Mouse (Mus musculus) hindbrain, embryonic 15.5 days (tissue): Measurements from ENCODE around the gene Smarcal1. TPM values are rescaled to one million over a fixed set of nuclear protein-coding genes. Genes with fewer than 3 reads are reported as not detected.
A peak's percentile ranks its signal among the peaks of the same experiment; 100 is the strongest.

ENCODE experiments used
- ATAC-seq: fragments of 200-750 bp; cut with Nextera tagmentation; 2 replicates; pipeline ENCODE4 v1.8.0; 2017; ENCODE audit warnings: low read depth, moderate number of reproducible peaks, moderate TSS enrichment; ENCODE audit not compliant: low FRiP score
- H3K27ac ChIP-seq: fragments of 300-500 bp; sonication (generic); replicated peaks from 2 replicates; pipeline ENCODE4 v1.5.1; 2015; ENCODE audit warnings: mild to moderate bottlenecking, inconsistent platforms
- H3K27me3 ChIP-seq: fragments of 300-500 bp; sonication (generic); 2 replicates; pipeline ENCODE4 v1.6.1; 2015; ENCODE audit warnings: control low read depth, inconsistent platforms
- H3K36me3 ChIP-seq: fragments of 300-500 bp; sonication (generic); 2 replicates; pipeline ENCODE4 v1.6.1; 2015; ENCODE audit warnings: control low read depth, inconsistent platforms
- H3K4me1 ChIP-seq: fragments of 300-500 bp; sonication (generic); replicated peaks from 2 replicates; pipeline ENCODE4 v1.6.1; 2015; ENCODE audit warnings: control low read depth, inconsistent platforms
- H3K4me2 ChIP-seq: fragments of 300-500 bp; sonication (generic); 2 replicates; pipeline ENCODE4 v1.6.1; 2015; ENCODE audit warnings: moderate library complexity, mild to moderate bottlenecking, inconsistent platforms
- H3K4me3 ChIP-seq: fragments of 300-500 bp; sonication (generic); 2 replicates; pipeline ENCODE4 v1.5.1; 2015; ENCODE audit warnings: mild to moderate bottlenecking, inconsistent platforms
- H3K9ac ChIP-seq: fragments of 300-500 bp; sonication (generic); 2 replicates; pipeline ENCODE4 v1.6.1; 2015; ENCODE audit warnings: inconsistent platforms
- H3K9me3 ChIP-seq: fragments of 300-500 bp; sonication (generic); 2 replicates; pipeline ENCODE4 v1.6.1; 2016; ENCODE audit warnings: control low read depth, inconsistent platforms
- WGBS: fragments of 180-500 bp; shearing (Covaris S2); methylation state at CpG from one replicate; pipeline ENCODE4 v1.1.7; 2015; 5-methylcytosine and 5-hydroxymethylcytosine counted together
- polyA plus RNA-seq: library from polyadenylated mRNA; unstranded; fragments of >200 nt; fragmentation: Nextera tagmentation; extraction: Ambion mirVana; gene quantifications from 2 replicates; pipeline ENCODE4 v1.2.1, GENCODE M21; 2015

Smarcal1 gene
- polyA plus RNA-seq, 1 experiment from 2014 or later: 27.8 TPM

- Histone ChIP-seq H3K9me3 (no peaks in the 10 kb centered on the region), H3K9ac (no peak overlapping the region), H3K4me3 (no peak overlapping the region), H3K4me1 (peaks cover 11% of the 10 kb centered on the region; the same call in 1 of the 2 replicates), H3K36me3 (peaks cover 57% of the 10 kb centered on the region), H3K27ac (no peak overlapping the region), H3K27me3 (no peaks in the 10 kb centered on the region), H3K4me2 (no peak overlapping the region)
- 86% methylated on average over 6 of the region's 6 CpGs for WGBS
- ATAC-seq: no peak
Measured at GRCm38 (mm10) chr1:72612172-72612571, 29.1 kb downstream of the Smarcal1 start.

DNA sequence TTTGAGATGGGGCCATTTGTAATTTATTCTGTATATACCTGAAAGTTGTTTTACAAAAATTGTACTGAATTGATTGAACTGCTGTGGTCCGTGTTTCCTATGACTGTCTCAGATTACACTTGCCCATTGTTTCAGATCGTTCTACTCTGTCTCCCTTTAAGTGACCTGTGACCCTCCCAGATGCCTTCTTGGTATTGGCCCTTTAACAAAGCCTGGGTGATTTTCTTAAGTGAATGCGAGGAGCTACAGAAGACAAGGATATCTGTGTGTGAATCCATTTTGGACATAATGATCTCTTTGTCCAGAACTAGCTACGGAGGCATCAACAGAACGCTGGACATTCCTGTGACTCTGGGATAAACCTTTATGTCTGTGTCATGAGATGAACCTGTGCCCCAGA, 52.2 kb downstream of the Smarcal1 start:
- Histone ChIP-seq H3K4me2 (no peak overlapping the region), H3K27me3 (no peaks in the 10 kb centered on the region), H3K4me1 (no peaks in the 10 kb centered on the region), H3K9ac (no peak overlapping the region), H3K4me3 (no peak overlapping the region), H3K36me3 (peaks cover 40% of the 10 kb centered on the region), H3K9me3 (no peaks in the 10 kb centered on the region), H3K27ac (no peak overlapping the region)
- 18% methylated on average over 5 of the region's 5 CpGs for WGBS
- ATAC-seq: no peak

DNA sequence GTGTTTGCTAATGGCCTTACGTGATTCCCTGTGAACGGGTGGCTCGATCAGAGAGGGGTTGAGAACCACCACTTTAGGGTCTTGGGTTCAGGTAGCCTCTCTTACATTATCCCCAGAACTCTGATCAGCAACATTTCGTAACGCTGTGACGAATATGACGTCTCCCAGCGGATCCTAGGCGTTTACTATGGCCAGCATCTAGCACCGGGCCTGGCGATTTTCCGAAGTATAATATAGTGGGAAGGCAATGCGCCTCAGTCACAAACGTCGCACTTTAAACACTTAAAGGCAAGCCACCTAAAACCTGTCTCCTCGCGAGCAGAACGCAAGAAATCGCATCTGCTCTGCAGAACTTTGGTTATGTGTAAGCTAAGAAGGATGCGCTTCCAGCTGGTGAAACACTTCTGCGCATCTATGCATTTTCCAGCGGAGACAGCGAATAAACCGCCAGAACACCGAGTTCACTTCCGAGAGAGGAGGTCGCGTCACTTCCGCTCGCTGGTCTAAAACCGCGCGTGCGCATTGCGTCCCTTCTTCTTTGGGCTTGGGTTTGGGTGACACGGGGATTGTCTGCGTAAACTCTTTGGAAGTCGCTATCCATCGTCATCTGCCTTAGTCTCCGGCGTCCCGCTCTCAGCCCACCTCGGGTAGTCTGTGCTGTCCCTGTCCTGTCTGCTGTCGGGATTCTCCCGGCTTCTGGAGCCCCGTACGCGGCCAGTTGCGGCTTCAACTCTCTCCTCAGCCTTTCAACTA, 57.8 kb downstream of the Smarcal1 start:
- WGBS: 37% methylated on average over 49 of the region's 49 CpGs
- peak; percentile 86 for ATAC-seq
- Histone ChIP-seq H3K4me1 (no peaks in the 10 kb centered on the region), H3K9ac (no peak overlapping the region), H3K4me2 (peak overlapping the region; percentile 72), H3K27ac (peak overlapping the region; percentile 71), H3K36me3 (no peaks in the 10 kb centered on the region), H3K9me3 (no peaks in the 10 kb centered on the region), H3K4me3 (peak overlapping the region; percentile 37), H3K27me3 (no peaks in the 10 kb centered on the region)

DNA sequence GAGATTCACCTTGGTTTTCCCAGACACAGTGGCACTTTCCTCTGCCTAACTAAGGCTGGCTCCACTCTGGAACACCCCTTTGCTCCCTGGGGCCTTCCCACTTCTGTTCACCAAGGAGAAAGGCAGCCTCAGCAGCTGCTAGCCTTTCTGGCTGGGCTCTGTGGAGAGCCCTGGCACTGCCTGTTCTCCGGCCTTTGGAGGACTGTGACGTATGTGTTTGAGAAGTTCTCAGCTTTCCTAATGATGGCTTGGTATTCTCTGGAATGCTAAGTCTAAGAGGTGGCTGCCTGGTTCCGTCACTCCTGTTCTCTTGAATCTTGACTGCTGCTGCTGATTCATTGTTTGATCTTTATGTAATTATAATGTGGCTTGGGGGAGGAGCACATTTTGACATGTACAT, 90.0 kb downstream of the Smarcal1 start:
- ATAC-seq: no peak

More for the DNA sequence above, 90.0 kb downstream of the Smarcal1 start:
- no peak overlapping the region for H3K9ac ChIP-seq
- no peaks in the 10 kb centered on the region for H3K4me1 ChIP-seq
- no peak overlapping the region for H3K4me2 ChIP-seq
- H3K36me3 ChIP-seq: no peaks in the 10 kb centered on the region
- H3K9me3 ChIP-seq: no peaks in the 10 kb centered on the region
- no peak overlapping the region for H3K27ac ChIP-seq
- no peaks in the 10 kb centered on the region for H3K27me3 ChIP-seq
- no peak overlapping the region for H3K4me3 ChIP-seq
- WGBS: 57% methylated on average over 3 of the region's 3 CpGs

Other genes with a start within 250 kb of the Smarcal1 start
- gene March4, start 46.3 kb upstream of the Smarcal1 start, polyA plus RNA-seq: 9.3 and 12.2 TPM in 2 replicates
- gene Ankar, start 117.3 kb downstream of the Smarcal1 start, polyA plus RNA-seq: not detected in 2 replicates
- gene Rpl37a, start 128.0 kb downstream of the Smarcal1 start, polyA plus RNA-seq: 919 and 1,034 TPM in 2 replicates
- 463 and 473 TPM in 2 replicates for gene Igfbp2, start 241.3 kb downstream of the Smarcal1 start, polyA plus RNA-seq